Mouse (Mus musculus): ENCODE data around the gene Ap1g2.

DNA sequence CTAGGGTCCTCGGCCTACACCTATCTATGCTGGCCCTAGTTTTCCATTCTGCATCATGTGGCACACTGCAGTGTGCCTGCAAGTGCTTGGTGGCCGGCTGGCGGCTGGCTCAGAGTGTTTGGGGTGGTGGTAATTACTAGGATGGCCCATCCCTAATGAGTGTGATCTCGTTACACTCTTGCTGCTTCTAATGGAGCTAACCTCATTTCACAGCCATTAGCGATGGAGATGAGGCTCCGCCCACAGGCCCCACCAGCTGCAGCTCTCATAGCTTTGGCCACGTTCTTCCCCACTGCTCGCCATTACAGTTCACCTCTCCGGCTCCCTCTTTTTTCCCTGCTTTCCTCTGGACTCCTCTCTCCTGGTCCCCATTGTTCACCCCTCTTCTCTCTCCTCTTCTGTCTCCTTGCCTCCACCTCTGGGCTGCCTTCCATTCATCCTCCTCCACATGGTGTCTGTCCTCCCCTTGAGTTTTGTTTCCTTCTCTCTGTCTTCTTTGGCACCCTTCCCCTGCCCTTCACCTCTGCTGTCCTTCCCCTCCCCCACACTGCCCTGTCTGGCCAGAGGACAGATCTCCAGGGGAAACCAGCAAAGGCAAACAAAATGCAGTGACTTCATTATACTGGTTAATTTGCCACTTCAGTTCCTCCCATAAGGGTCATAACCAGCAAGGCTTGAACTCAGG lies 20.9 kb downstream of the Ap1g2 start:
- TF ChIP-seq TCF12 (IDR thresholded peaks at IDR 0.05; ENCODE audit: insufficient read depth, poor library complexity, severe bottlenecking) = no peak
- TF ChIP-seq POLR2AphosphoS2 (IDR thresholded peaks at IDR 0.05; ENCODE audit: insufficient read length, low read depth) = no peak
- TF ChIP-seq POLR2A (IDR thresholded peaks at IDR 0.05; ENCODE audit: insufficient read length, low read depth) = no peak
- no peak for TF ChIP-seq MYOG (IDR thresholded peaks at IDR 0.05; ENCODE audit: control insufficient read depth in 1 of 3, insufficient read depth in 1 of 3, insufficient read length in 2 of 3, low read depth in 2 of 3)
